Mouse (Mus musculus): Measurements from ENCODE around the gene Wdr70. TPM values are rescaled to one million over a fixed set of nuclear protein-coding genes. Genes with fewer than 3 reads are reported as not detected.

The Wdr70 gene
- polyA plus RNA-seq, 1 experiment from 2014 or later = 69.0 TPM

GRCm38 (mm10) chr15:7878861-7879260 is 220.1 kb downstream of the Wdr70 start:
- Histone ChIP-seq H3K4me2 (replicated peaks) (no peak overlapping the region), H3K4me1 (no peaks in the 10 kb centered on the region), H3K4me3 (no peak overlapping the region), H3K9ac (no peak overlapping the region), H3K27ac (no peak overlapping the region), H3K27me3 (no peaks in the 10 kb centered on the region), H3K36me3 (peaks cover 16% of the 10 kb centered on the region), H3K9me3 (no peaks in the 10 kb centered on the region)
- WGBS = 87% methylated on average over 10 of the region's 10 CpGs
- ATAC-seq (ENCODE audit: low FRiP score, low read depth) = no peak

- 79% methylated on average over 22 of the region's 22 CpGs for WGBS
- no peak overlapping the region for H3K4me2 ChIP-seq (replicated peaks)
- no peak overlapping the region for H3K27ac ChIP-seq
- H3K4me1 ChIP-seq = no peaks in the 10 kb centered on the region
- no peaks in the 10 kb centered on the region for H3K27me3 ChIP-seq
- H3K9ac ChIP-seq = no peak overlapping the region
- no peak overlapping the region for H3K4me3 ChIP-seq
- no peak for ATAC-seq (ENCODE audit: low FRiP score, low read depth)
- no peaks in the 10 kb centered on the region for H3K9me3 ChIP-seq
- peaks cover 11% of the 10 kb centered on the region for H3K36me3 ChIP-seq
Observed at GRCm38 (mm10) chr15:7877560-7878467, 221.2 kb downstream of the Wdr70 start.

GRCm38 (mm10) chr15:7875879-7876278 is 223.1 kb downstream of the Wdr70 start:
- Histone ChIP-seq H3K27ac (no peak overlapping the region), H3K4me3 (no peak overlapping the region), H3K4me1 (no peaks in the 10 kb centered on the region), H3K9me3 (no peaks in the 10 kb centered on the region), H3K4me2 (replicated peaks) (no peak overlapping the region), H3K27me3 (no peaks in the 10 kb centered on the region), H3K9ac (no peak overlapping the region), H3K36me3 (0 out of 2 replicates have a peak, but pooled peaks cover 4% of the 10 kb centered on the region)
- 79% methylated on average over 6 of the region's 6 CpGs for WGBS
- no peak for ATAC-seq (ENCODE audit: low FRiP score, low read depth)

GRCm38 (mm10) chr15:7872473-7872872 is 226.5 kb downstream of the Wdr70 start:
- Histone ChIP-seq H3K4me3 (no peak overlapping the region), H3K9me3 (no peaks in the 10 kb centered on the region), H3K4me2 (replicated peaks) (no peak overlapping the region), H3K4me1 (no peaks in the 10 kb centered on the region), H3K27me3 (no peaks in the 10 kb centered on the region), H3K9ac (no peak overlapping the region), H3K27ac (no peak overlapping the region), H3K36me3 (no peaks in the 10 kb centered on the region)
- WGBS = 44% methylated on average over 5 of the region's 5 CpGs
- no peak for ATAC-seq (ENCODE audit: low FRiP score, low read depth)

GRCm38 (mm10) chr15:7865305-7865704 is 233.7 kb downstream of the Wdr70 start:
- 89% methylated on average over 3 of the region's 3 CpGs for WGBS
- Histone ChIP-seq H3K4me1 (no peaks in the 10 kb centered on the region), H3K27ac (no peak overlapping the region), H3K4me3 (no peak overlapping the region), H3K4me2 (replicated peaks) (no peak overlapping the region), H3K9me3 (no peaks in the 10 kb centered on the region), H3K27me3 (no peaks in the 10 kb centered on the region), H3K9ac (no peak overlapping the region), H3K36me3 (no peaks in the 10 kb centered on the region)
- ATAC-seq (ENCODE audit: low FRiP score, low read depth) = no peak

- no peaks in the 10 kb centered on the region for H3K36me3 ChIP-seq
- H3K4me2 ChIP-seq (replicated peaks) = no peak overlapping the region
- H3K27ac ChIP-seq = no peak overlapping the region
- no peaks in the 10 kb centered on the region for H3K27me3 ChIP-seq
- no peak for ATAC-seq (ENCODE audit: low FRiP score, low read depth)
- no peak overlapping the region for H3K9ac ChIP-seq
- no peak overlapping the region for H3K4me3 ChIP-seq
- no peaks in the 10 kb centered on the region for H3K9me3 ChIP-seq
- H3K4me1 ChIP-seq = no peaks in the 10 kb centered on the region
- 74% methylated on average over 5 of the region's 5 CpGs for WGBS
Observed at GRCm38 (mm10) chr15:7863328-7863727, 235.7 kb downstream of the Wdr70 start.

GRCm38 (mm10) chr15:7862890-7863289 is 236.1 kb downstream of the Wdr70 start:
- Histone ChIP-seq H3K27ac (no peak overlapping the region), H3K4me3 (no peak overlapping the region), H3K9ac (no peak overlapping the region), H3K27me3 (no peaks in the 10 kb centered on the region), H3K4me2 (replicated peaks) (no peak overlapping the region), H3K4me1 (no peaks in the 10 kb centered on the region), H3K36me3 (no peaks in the 10 kb centered on the region), H3K9me3 (no peaks in the 10 kb centered on the region)
- 84% methylated on average over 5 of the region's 5 CpGs for WGBS
- no peak for ATAC-seq (ENCODE audit: low FRiP score, low read depth)

GRCm38 (mm10) chr15:7858841-7859240 is 240.2 kb downstream of the Wdr70 start:
- Histone ChIP-seq H3K27me3 (no peaks in the 10 kb centered on the region), H3K9me3 (no peaks in the 10 kb centered on the region), H3K4me2 (replicated peaks) (no peak overlapping the region), H3K36me3 (no peaks in the 10 kb centered on the region), H3K4me3 (no peak overlapping the region), H3K9ac (no peak overlapping the region), H3K27ac (no peak overlapping the region), H3K4me1 (no peaks in the 10 kb centered on the region)
- no peak for ATAC-seq (ENCODE audit: low FRiP score, low read depth)
- WGBS = 81% methylated on average over 5 of the region's 5 CpGs

GRCm38 (mm10) chr15:7857418-7857817 is 241.6 kb downstream of the Wdr70 start:
- no peaks in the 10 kb centered on the region for H3K4me1 ChIP-seq
- no peak overlapping the region for H3K4me3 ChIP-seq
- no peak overlapping the region for H3K4me2 ChIP-seq (replicated peaks)
- ATAC-seq (ENCODE audit: low FRiP score, low read depth) = no peak
- H3K36me3 ChIP-seq = no peaks in the 10 kb centered on the region
- H3K9ac ChIP-seq = no peak overlapping the region
- H3K27ac ChIP-seq = no peak overlapping the region
- no peaks in the 10 kb centered on the region for H3K9me3 ChIP-seq
- WGBS = 74% methylated on average over 13 of the region's 13 CpGs
- H3K27me3 ChIP-seq = no peaks in the 10 kb centered on the region

GRCm38 (mm10) chr15:7842398-7842797 is 256.6 kb downstream of the Wdr70 start:
- WGBS = 86% methylated on average over 4 of the region's 4 CpGs
- no peaks in the 10 kb centered on the region for H3K9me3 ChIP-seq
- no peak for ATAC-seq (ENCODE audit: low FRiP score, low read depth)

GRCm38 (mm10) chr15:7841664-7842063 is 257.3 kb downstream of the Wdr70 start:
- H3K36me3 ChIP-seq = no peaks in the 10 kb centered on the region
- no peak for ATAC-seq (ENCODE audit: low FRiP score, low read depth)
- H3K27ac ChIP-seq = no peak overlapping the region
- WGBS = 89% methylated on average over 1 of the region's 1 CpGs
- no peak overlapping the region for H3K9ac ChIP-seq
- no peaks in the 10 kb centered on the region for H3K27me3 ChIP-seq
- H3K4me2 ChIP-seq (replicated peaks) = no peak overlapping the region
- no peak overlapping the region for H3K4me3 ChIP-seq
- peaks cover 8% of the 10 kb centered on the region for H3K4me1 ChIP-seq
- H3K9me3 ChIP-seq = no peaks in the 10 kb centered on the region

More at GRCm38 (mm10) chr15:7842398-7842797, 256.6 kb downstream of the Wdr70 start:
- H3K27me3 ChIP-seq = no peaks in the 10 kb centered on the region
- H3K27ac ChIP-seq = no peak overlapping the region
- peaks cover 8% of the 10 kb centered on the region for H3K4me1 ChIP-seq
- H3K4me3 ChIP-seq = no peak overlapping the region
- no peaks in the 10 kb centered on the region for H3K36me3 ChIP-seq
- H3K4me2 ChIP-seq (replicated peaks) = no peak overlapping the region
- H3K9ac ChIP-seq = no peak overlapping the region

GRCm38 (mm10) chr15:7838921-7839309 is 260.1 kb downstream of the Wdr70 start:
- Histone ChIP-seq H3K9ac (no peak overlapping the region), H3K4me1 (peaks cover 8% of the 10 kb centered on the region), H3K4me3 (no peak overlapping the region), H3K9me3 (no peaks in the 10 kb centered on the region), H3K36me3 (no peaks in the 10 kb centered on the region; the same call in 1 of the 2 replicates), H3K27ac (no peak overlapping the region), H3K27me3 (no peaks in the 10 kb centered on the region), H3K4me2 (replicated peaks) (no peak overlapping the region)
- WGBS = 37% methylated on average over 7 of the region's 7 CpGs
- ATAC-seq (ENCODE audit: low FRiP score, low read depth) = no peak
